Mouse (Mus musculus) heart, embryonic 11.5 days (tissue): ENCODE measurements around the gene Phf13. TPM values are rescaled to one million over a fixed set of nuclear protein-coding genes. Genes with fewer than 3 reads are reported as not detected.

Experiments used
- ATAC-seq: fragments of 200-750 bp; cut with Nextera tagmentation; replicated peaks from 2 replicates; pipeline ENCODE4 v1.8.0; 2017; ENCODE audit warnings: moderate library complexity; ENCODE audit not compliant: insufficient number of reproducible peaks, low FRiP score, low TSS enrichment
- H3K27ac ChIP-seq: fragments of 300-500 bp; sonication (generic); 2 replicates; pipeline ENCODE4 v1.5.1; 2014; ENCODE audit warnings: mild to moderate bottlenecking, low read depth, low read length
- H3K27me3 ChIP-seq: fragments of 300-500 bp; sonication (generic); 2 replicates; pipeline ENCODE4 v1.6.1; 2014; ENCODE audit warnings: mild to moderate bottlenecking, low read length, mixed read lengths; ENCODE audit not compliant: control insufficient read depth, insufficient read depth
- H3K36me3 ChIP-seq: fragments of 300-500 bp; sonication (generic); 2 replicates; pipeline ENCODE4 v1.6.1; 2014; ENCODE audit warnings: mild to moderate bottlenecking, low read length, moderate library complexity, mixed read lengths; ENCODE audit not compliant: control insufficient read depth, insufficient read depth
- H3K4me1 ChIP-seq: fragments of 300-500 bp; sonication (generic); 2 replicates; pipeline ENCODE4 v1.6.1; 2014; ENCODE audit warnings: low read length; ENCODE audit not compliant: control insufficient read depth, insufficient read depth
- H3K4me2 ChIP-seq: fragments of 300-500 bp; sonication (generic); 2 replicates; pipeline ENCODE4 v1.6.1; 2014; ENCODE audit warnings: mild to moderate bottlenecking, moderate library complexity
- H3K4me3 ChIP-seq: fragments of 300-500 bp; sonication (generic); 2 replicates; pipeline ENCODE4 v1.5.1; 2014; ENCODE audit warnings: low read depth, low read length
- H3K9ac ChIP-seq: fragments of 300-500 bp; sonication (generic); 2 replicates; pipeline ENCODE4 v1.6.1; 2014; ENCODE audit warnings: mild to moderate bottlenecking, low read depth, low read length, moderate library complexity
- H3K9me3 ChIP-seq: fragments of 300-500 bp; sonication (generic); replicated peaks from 2 replicates; pipeline ENCODE4 v1.6.1; 2016; ENCODE audit warnings: low read length; ENCODE audit not compliant: control insufficient read depth
- WGBS: fragments of 180-500 bp; shearing (Covaris S2); extraction: QIAGEN DNeasy Blood & Tissue Kit; methylation state at CpG from one replicate; pipeline ENCODE4 v1.1.7; 2014; ENCODE audit not compliant: insufficient replicate concordance; 5-methylcytosine and 5-hydroxymethylcytosine counted together
- polyA plus RNA-seq: library from polyadenylated mRNA; unstranded; fragments of >200 nt; fragmentation: Nextera tagmentation; extraction: Ambion mirVana; gene quantifications from 2 replicates; pipeline ENCODE4 v1.2.1, GENCODE M21; 2014

Gene Phf13
- polyA plus RNA-seq, 1 experiment from 2014 or later, result 14.3 TPM

DNA sequence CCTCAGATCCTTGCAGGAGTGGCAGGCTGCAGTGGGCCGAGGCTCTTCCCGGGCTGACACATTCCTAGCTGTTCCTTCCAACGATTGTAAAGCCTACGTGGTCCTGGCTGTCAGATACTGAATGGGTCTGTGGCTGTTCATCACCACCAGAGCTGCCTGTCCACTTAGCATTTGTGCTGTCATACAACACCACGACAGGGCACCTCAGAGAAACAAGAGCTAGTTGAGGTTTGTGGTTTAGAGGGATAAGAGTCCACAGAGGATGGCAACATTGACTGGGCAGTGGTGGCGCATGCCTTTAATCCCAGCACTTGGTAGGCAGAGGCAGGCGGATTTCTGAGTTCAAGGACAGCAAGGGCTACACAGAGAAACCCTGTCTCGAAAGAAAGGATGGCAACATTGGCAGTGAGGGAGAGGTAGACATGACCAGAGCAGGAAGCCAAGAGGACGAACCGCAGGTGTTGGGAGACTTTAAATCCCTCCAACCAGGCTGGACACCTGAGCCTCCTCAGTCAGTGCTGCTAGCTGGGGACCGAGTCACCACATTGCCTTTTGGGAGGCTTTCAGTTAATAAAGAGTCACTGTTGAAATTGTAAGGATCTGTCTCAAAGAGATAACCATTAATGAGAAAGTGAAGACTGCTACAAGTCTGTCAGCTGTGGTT, 36.1 kb downstream of the Phf13 start:
- peaks cover 7% of the 10 kb centered on the region for H3K4me1 ChIP-seq
- peaks cover 23% of the 10 kb centered on the region for H3K36me3 ChIP-seq
- no peaks in the 10 kb centered on the region for H3K9me3 ChIP-seq

DNA sequence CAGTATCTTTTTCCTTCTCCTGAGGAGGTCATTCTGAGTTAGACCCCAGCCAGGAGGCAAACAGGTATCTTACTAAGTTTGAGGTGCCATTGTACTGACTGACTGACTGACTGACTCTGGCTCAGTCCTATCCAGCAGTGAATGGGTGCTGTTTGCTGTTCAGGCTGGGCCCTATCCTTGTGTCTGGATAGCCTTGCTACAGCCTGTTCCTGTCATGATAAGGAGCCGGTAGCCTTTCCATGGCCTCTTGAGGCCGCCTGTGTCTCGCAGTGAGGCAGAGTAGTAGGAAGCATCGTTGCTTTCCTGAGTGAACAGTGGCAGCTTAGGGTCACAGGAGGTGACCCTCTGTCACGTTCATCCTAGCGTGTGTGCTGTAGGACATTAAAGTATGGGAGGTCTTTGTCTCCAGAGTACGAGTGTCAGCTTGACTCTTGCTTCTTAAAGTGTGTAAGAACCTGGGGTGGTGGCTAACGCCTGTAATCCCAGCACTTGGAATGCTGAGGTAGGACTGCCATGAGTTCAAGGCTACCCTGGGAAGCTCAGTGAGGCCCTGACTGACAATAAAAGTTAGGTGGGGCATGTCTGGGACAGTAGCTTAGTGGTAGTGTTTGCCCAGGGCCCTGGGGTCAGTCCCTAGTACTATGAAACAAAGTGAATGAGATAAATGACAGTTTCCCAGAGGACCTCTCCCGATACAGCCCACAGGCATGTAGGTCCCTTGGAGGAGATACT, 38.3 kb downstream of the Phf13 start:
- Histone ChIP-seq H3K27ac (peak overlapping the region; percentile 22; the same call in 1 of the 2 replicates), H3K27me3 (no peaks in the 10 kb centered on the region), H3K36me3 (peaks cover 18% of the 10 kb centered on the region), H3K4me2 (no peak overlapping the region), H3K4me3 (no peak overlapping the region), H3K9me3 (no peaks in the 10 kb centered on the region), H3K9ac (0 out of 2 replicates have a peak overlapping the region, but pooled peaks have one; percentile 11), H3K4me1 (peaks cover 7% of the 10 kb centered on the region)
- 46% methylated on average over 9 of the region's 9 CpGs for WGBS
- peak; percentile 67 for ATAC-seq

More for the DNA sequence above, 36.1 kb downstream of the Phf13 start:
- no peak overlapping the region for H3K4me3 ChIP-seq
- no peak overlapping the region for H3K9ac ChIP-seq
- no peak for ATAC-seq
- H3K4me2 ChIP-seq, result no peak overlapping the region
- 84% methylated on average over 11 of the region's 11 CpGs for WGBS
- H3K27me3 ChIP-seq, result no peaks in the 10 kb centered on the region
- H3K27ac ChIP-seq, result peak overlapping the region; percentile 81

DNA sequence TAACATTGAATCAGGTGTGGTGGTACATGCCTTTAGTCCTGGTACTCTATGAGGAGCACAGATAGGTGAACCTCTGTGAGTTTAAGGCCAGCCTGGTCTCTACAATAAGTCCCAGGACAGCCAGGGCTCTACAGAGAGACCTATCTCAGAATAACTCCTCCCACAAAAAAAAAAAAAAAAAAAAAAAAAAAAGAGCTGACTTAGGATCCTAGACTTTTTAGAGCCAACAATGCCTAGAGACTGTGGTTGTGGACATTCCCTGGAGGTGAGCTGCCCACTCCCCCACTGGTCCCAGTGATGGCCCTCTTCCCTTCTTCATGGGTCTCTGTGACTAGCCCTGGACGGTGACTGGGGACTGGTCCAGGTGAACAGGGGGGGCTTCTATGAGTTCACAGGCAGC, 40.3 kb downstream of the Phf13 start:
- 82% methylated on average over 1 of the region's 1 CpGs for WGBS

DNA sequence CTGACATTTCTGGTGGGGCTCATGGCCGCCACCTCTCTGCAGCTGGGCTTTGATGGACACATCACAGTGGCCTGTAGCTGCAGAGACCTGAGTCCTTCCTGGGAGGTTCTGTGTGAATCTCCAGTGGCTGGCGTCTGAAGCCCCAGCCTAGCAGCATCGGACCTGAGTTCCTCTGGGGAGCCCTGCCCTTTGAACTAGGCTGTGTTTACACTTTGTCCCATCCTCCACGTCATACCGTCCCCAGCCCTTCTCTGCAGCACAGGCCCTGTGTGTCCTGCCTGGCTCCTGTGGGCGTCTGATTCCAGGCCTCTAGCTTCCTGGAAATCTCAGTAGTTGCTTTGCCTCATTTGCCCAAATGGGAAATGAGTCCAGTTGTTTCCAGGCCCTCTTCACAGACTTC, 42.8 kb downstream of the Phf13 start:
- Histone ChIP-seq H3K36me3 (0 out of 2 replicates have a peak, but pooled peaks cover 9% of the 10 kb centered on the region), H3K4me2 (no peak overlapping the region), H3K4me1 (peaks cover 27% of the 10 kb centered on the region), H3K9ac (no peak overlapping the region), H3K27ac (no peak overlapping the region), H3K27me3 (no peaks in the 10 kb centered on the region), H3K9me3 (no peaks in the 10 kb centered on the region), H3K4me3 (no peak overlapping the region)
- 76% methylated on average over 6 of the region's 6 CpGs for WGBS
- ATAC-seq, result no peak

More for the DNA sequence above, 40.3 kb downstream of the Phf13 start:
- H3K4me1 ChIP-seq, result peaks cover 7% of the 10 kb centered on the region
- no peak overlapping the region for H3K4me3 ChIP-seq
- H3K36me3 ChIP-seq, result peaks cover 15% of the 10 kb centered on the region
- no peak for ATAC-seq
- H3K27me3 ChIP-seq, result no peaks in the 10 kb centered on the region
- H3K9ac ChIP-seq, result no peak overlapping the region
- H3K4me2 ChIP-seq, result no peak overlapping the region
- no peaks in the 10 kb centered on the region for H3K9me3 ChIP-seq
- no peak overlapping the region for H3K27ac ChIP-seq

DNA sequence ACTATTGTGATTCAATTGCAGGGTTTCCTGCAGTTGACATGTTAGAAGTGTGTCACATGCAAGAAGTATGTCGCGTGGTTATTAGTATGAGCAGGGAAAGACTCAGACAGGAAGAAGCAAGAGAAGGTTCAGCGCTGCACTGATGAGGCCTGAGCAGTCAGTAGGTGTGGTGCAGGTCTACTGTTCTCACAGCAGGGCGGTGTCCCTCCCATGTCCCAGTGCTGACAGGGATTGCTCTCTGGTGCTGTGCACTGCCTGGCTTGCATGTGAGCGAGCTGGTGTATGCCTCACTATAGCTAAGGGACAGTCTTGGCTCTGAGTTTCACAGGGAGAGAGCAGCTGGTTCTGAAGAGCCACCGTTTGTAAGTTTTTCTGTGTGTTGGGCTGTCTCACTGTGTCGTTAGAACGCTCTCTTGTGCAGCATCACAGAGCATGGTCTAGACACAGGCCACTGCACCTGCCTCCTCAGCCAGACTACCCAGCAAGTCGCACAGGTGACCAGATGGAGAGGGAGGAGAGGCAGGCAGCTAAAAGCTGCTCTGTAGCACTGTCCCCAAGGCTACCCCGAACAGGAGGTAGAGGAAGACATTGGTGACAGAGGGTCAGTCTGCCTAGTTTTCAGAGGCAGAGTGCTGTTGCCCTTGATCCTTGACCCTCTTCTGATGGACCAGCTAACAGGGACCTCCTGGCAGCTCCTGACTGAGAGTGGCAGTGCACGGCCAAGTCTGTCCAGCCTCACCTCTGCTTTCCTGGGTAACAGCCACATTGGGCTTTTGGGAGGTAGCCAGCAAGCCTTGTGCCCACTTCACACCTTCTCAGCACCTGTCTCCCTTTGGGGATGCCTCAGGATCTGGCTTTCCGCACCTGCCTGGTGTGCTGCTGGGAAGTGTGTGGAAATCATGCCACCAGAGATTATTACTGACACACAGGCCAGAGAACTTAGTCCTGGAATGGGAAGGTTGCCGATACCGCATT, 47.3 kb downstream of the Phf13 start:
- 78% methylated on average over 14 of the region's 14 CpGs for WGBS
- Histone ChIP-seq H3K4me3 (no peak overlapping the region), H3K36me3 (0 out of 2 replicates have a peak, but pooled peaks cover 4% of the 10 kb centered on the region), H3K27me3 (no peaks in the 10 kb centered on the region), H3K27ac (no peak overlapping the region), H3K9ac (no peak overlapping the region), H3K9me3 (no peaks in the 10 kb centered on the region), H3K4me2 (no peak overlapping the region), H3K4me1 (peaks cover 23% of the 10 kb centered on the region)
- ATAC-seq, result no peak

DNA sequence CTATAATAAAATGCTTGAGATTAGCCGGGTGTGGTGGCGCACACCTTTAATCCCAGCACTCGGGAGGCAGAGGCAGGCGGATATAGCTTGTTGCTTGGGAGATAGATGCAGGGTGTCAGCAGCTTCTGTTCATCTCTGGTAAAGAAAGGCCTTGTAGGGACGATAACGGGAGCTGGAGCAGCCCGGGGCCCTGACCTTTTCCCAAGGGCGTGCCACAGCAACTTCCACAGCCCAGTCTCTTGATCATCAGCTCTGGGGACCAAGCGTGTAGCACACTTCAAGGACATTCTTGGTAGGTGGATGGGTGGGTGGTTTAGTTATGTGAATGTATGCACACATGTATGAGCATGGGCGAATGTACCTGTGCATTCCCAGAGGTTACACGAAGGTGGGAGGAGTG, 49.8 kb downstream of the Phf13 start:
- ATAC-seq, result no peak
- no peak overlapping the region for H3K4me2 ChIP-seq
- WGBS, result 72% methylated on average over 11 of the region's 11 CpGs
- H3K36me3 ChIP-seq, result no peaks in the 10 kb centered on the region
- peaks cover 23% of the 10 kb centered on the region for H3K4me1 ChIP-seq
- no peak overlapping the region for H3K27ac ChIP-seq
- no peak overlapping the region for H3K4me3 ChIP-seq
- no peaks in the 10 kb centered on the region for H3K9me3 ChIP-seq
- H3K27me3 ChIP-seq, result no peaks in the 10 kb centered on the region
- no peak overlapping the region for H3K9ac ChIP-seq

Other genes with a start within 250 kb of the Phf13 start
- 137 and 138 TPM in 2 replicates for gene Camta1, start 134.4 kb downstream of the Phf13 start, polyA plus RNA-seq
- 57.7 and 57.8 TPM in 2 replicates for gene Dnajc11, start 62.6 kb downstream of the Phf13 start, polyA plus RNA-seq
- gene Thap3, start 7.3 kb downstream of the Phf13 start, polyA plus RNA-seq, result 18.9 and 19.7 TPM in 2 replicates
- 11.4 and 17.8 TPM in 2 replicates for gene Klhl21, start 12.5 kb upstream of the Phf13 start, polyA plus RNA-seq
- gene Zbtb48, start 31.4 kb upstream of the Phf13 start, polyA plus RNA-seq, result 11.8 and 12.2 TPM in 2 replicates
- 0.14 and 0.16 TPM in 2 replicates for gene Tas1r1, start 42.3 kb upstream of the Phf13 start, polyA plus RNA-seq
- 18.0 and 19.0 TPM in 2 replicates for gene Nol9, start 43.1 kb upstream of the Phf13 start, polyA plus RNA-seq
- 6.6 and 7.0 TPM in 2 replicates for gene Plekhg5, start 76.2 kb upstream of the Phf13 start, polyA plus RNA-seq
- gene Tnfrsf25, start 119.7 kb upstream of the Phf13 start, polyA plus RNA-seq, result 0.27 and 0.58 TPM in 2 replicates
- 0.90 and 1.3 TPM in 2 replicates for gene Espn, start 156.1 kb upstream of the Phf13 start, polyA plus RNA-seq
- 0.07 TPM in 1 of 2 replicates, not detected in the other for gene Hes2, start 162.6 kb upstream of the Phf13 start, polyA plus RNA-seq
- gene Acot7, start 181.9 kb upstream of the Phf13 start, polyA plus RNA-seq, result 53.1 and 53.6 TPM in 2 replicates